Mouse (Mus musculus): ENCODE data around the gene Wwp2. TPM values are rescaled to one million over a fixed set of nuclear protein-coding genes. Genes with fewer than 3 reads are reported as not detected.

The Wwp2 gene
- polyA plus RNA-seq, 1 experiment from 2014 or later = 49.3 TPM

MicroRNA genes within 50 kb of the gene (microRNA counts, 519-probe panel; counts per million panel counts)
- 4,299 counts per million, percentile 71 among the panel's probes with 10 or more counts for microRNA mmu-miR-140

Small RNA genes within 50 kb of the gene (microRNA-seq; reads per million reads assigned to microRNA genes)
- gene Mir140 = 3,467 reads per million, percentile 87 among the genes with 10 or more reads in this experiment

Other genes with a start within 250 kb of the Wwp2 start
- gene Nfat5, start 142.9 kb upstream of the Wwp2 start, polyA plus RNA-seq (2015; fragmentation: Nextera tagmentation; extraction: Ambion mirVana) = 14.0 and 14.5 TPM in 2 replicates
- gene Nqo1, start 33.2 kb upstream of the Wwp2 start, polyA plus RNA-seq (2015; fragmentation: Nextera tagmentation; extraction: Ambion mirVana) = 5.3 and 6.7 TPM in 2 replicates
- gene Nob1, start 11.3 kb upstream of the Wwp2 start, polyA plus RNA-seq (2015; fragmentation: Nextera tagmentation; extraction: Ambion mirVana) = 71.3 and 74.0 TPM in 2 replicates
- 248 and 256 TPM in 2 replicates for gene Psmd7, start 152.1 kb downstream of the Wwp2 start, polyA plus RNA-seq (2015; fragmentation: Nextera tagmentation; extraction: Ambion mirVana)